Mouse (Mus musculus) bone marrow macrophage, adult 2 months (primary cell): ENCODE data around the gene Lcmt1. TPM values are rescaled to one million over a fixed set of nuclear protein-coding genes. Genes with fewer than 3 reads are reported as not detected.
A peak's percentile ranks its signal among the peaks of the same experiment; 100 is the strongest.

Experiments used
- H3K27ac ChIP-seq: 2 replicates; pipeline ENCODE4 v1.5.1; 2012; ENCODE audit warnings: low read depth, low read length; ENCODE audit not compliant: insufficient read depth
- H3K4me1 ChIP-seq: 2 replicates; pipeline ENCODE4 v1.6.1; 2012; ENCODE audit warnings: low read length; ENCODE audit not compliant: control insufficient read depth, insufficient read depth
- H3K4me3 ChIP-seq: 2 replicates; pipeline ENCODE4 v1.5.1; 2012; ENCODE audit warnings: mild to moderate bottlenecking, low read length, moderate library complexity; ENCODE audit not compliant: insufficient read depth
- CTCF ChIP-seq: IDR thresholded peaks from 2 replicates; pipeline ENCODE4 v1.5.1; 2012; ENCODE audit warnings: low read depth, mild to moderate bottlenecking, low read length, moderate library complexity
- POLR2A ChIP-seq: IDR thresholded peaks from 2 replicates; pipeline ENCODE4 v1.6.1; 2012; ENCODE audit warnings: mild to moderate bottlenecking, low read depth, low read length, borderline replicate concordance
- polyA plus RNA-seq: library from polyadenylated mRNA; stranded (reverse); fragments of >200 nt; gene quantifications from 2 replicates; pipeline ENCODE4 v1.2.4, GENCODE M21; 2012; ENCODE audit not compliant: missing spikeins, insufficient read depth, insufficient read length

Lcmt1 gene
- polyA plus RNA-seq, 1 experiment = 26.1 TPM

- no peak overlapping the region for H3K4me3 ChIP-seq
- no peak for TF ChIP-seq POLR2A
- H3K27ac ChIP-seq = no peak overlapping the region
- peaks cover 10% of the 10 kb centered on the region for H3K4me1 ChIP-seq
Measured at GRCm38 (mm10) chr7:123450515-123450914, 80.9 kb downstream of the Lcmt1 start.

DNA sequence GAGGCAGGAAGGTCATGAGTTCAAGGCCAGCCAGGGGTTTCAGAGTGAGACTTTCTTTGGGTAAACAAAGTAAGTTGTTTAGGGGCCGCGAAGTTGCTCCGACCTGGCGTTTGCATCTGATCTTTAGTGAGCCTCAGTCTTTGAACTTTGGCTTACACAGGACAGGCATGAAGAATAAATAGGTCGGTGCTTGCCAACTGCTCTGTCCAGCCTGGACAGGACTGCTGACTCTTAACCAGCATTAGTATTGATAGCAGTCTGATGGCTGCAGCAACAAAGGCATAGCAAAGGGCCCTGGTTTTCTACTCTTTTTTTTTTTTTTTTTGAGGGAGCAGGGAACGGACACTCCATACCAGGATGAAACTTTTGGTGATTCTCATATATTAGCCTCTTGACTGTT lies 83.0 kb downstream of the Lcmt1 start:
- Histone ChIP-seq H3K4me3 (no peak overlapping the region), H3K4me1 (peaks cover 10% of the 10 kb centered on the region), H3K27ac (no peak overlapping the region)
- TF ChIP-seq POLR2A (no peak), CTCF (no peak)

- peaks cover 10% of the 10 kb centered on the region for H3K4me1 ChIP-seq
- TF ChIP-seq POLR2A = no peak
- TF ChIP-seq CTCF = no peak
- H3K27ac ChIP-seq = no peak overlapping the region
- H3K4me3 ChIP-seq = no peak overlapping the region
Measured at GRCm38 (mm10) chr7:123453066-123453465, 83.5 kb downstream of the Lcmt1 start.

GRCm38 (mm10) chr7:123455088-123455487 lies 85.5 kb downstream of the Lcmt1 start:
- TF ChIP-seq CTCF (no peak), POLR2A (no peak)
- H3K4me3 ChIP-seq = no peak overlapping the region
- no peak overlapping the region for H3K27ac ChIP-seq
- peaks cover 13% of the 10 kb centered on the region for H3K4me1 ChIP-seq

GRCm38 (mm10) chr7:123458309-123458708 lies 88.7 kb downstream of the Lcmt1 start:
- Histone ChIP-seq H3K27ac (no peak overlapping the region), H3K4me3 (no peak overlapping the region), H3K4me1 (peaks cover 24% of the 10 kb centered on the region)
- no peak for TF ChIP-seq CTCF
- no peak for TF ChIP-seq POLR2A

- TF ChIP-seq POLR2A (no peak), CTCF (no peak)
- Histone ChIP-seq H3K27ac (no peak overlapping the region), H3K4me1 (peaks cover 24% of the 10 kb centered on the region), H3K4me3 (no peak overlapping the region)
Measured at GRCm38 (mm10) chr7:123459247-123459646, 89.7 kb downstream of the Lcmt1 start.

DNA sequence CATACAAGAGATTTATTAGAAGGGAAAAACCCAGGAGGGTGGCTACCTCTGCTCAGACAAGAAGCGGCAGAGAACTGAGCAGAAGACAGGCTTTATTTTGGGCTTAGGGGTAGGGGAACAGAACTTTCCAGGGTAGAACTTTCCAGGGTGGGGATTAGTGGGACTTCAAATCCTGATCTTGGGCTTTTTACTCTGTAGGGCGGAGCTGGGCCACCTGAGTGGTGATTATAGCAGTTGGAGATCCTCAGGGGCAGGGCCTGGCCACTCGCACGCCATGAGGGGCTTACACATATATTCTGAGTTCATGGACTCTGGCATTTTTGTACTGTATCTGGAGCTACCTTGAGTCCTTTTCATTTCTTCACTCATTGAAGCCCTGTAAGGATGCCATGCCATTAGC lies 91.7 kb downstream of the Lcmt1 start:
- Histone ChIP-seq H3K4me1 (peaks cover 15% of the 10 kb centered on the region), H3K27ac (no peak overlapping the region), H3K4me3 (no peak overlapping the region)
- TF ChIP-seq CTCF (no peak), POLR2A (no peak)

GRCm38 (mm10) chr7:123462070-123462501 lies 92.5 kb downstream of the Lcmt1 start, which contains the start of gene Aqp8:
Aqp8 (plus strand) TSS chr7:123462291.
- Histone ChIP-seq H3K4me1 (peaks cover 15% of the 10 kb centered on the region), H3K4me3 (no peak within 1 kb of the TSS), H3K27ac (no peak within 1 kb of the TSS)
- TF ChIP-seq CTCF (no peak), POLR2A (no peak)

DNA sequence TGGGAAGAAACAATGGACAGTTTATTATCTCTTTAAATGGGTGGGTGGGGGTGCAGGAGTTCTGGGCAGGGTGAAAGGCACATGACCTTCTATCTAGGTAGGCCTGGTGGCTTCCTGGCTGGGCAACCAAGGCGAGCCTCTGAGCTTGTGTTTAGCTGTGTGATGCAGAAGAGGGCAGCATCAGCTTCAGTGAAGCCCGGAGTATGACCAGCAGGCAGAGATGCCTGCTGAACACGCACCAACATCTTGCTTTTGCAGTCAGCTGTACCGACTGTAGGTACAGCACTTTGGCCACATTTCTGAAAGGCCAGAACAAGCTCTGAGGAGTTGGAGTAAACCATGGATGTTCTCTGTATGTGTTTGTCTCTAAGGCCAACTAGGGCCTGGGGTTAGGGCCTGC lies 94.0 kb downstream of the Lcmt1 start:
- H3K27ac ChIP-seq = no peak overlapping the region
- peaks cover 15% of the 10 kb centered on the region for H3K4me1 ChIP-seq
- TF ChIP-seq POLR2A (no peak), CTCF (no peak)
- no peak overlapping the region for H3K4me3 ChIP-seq

DNA sequence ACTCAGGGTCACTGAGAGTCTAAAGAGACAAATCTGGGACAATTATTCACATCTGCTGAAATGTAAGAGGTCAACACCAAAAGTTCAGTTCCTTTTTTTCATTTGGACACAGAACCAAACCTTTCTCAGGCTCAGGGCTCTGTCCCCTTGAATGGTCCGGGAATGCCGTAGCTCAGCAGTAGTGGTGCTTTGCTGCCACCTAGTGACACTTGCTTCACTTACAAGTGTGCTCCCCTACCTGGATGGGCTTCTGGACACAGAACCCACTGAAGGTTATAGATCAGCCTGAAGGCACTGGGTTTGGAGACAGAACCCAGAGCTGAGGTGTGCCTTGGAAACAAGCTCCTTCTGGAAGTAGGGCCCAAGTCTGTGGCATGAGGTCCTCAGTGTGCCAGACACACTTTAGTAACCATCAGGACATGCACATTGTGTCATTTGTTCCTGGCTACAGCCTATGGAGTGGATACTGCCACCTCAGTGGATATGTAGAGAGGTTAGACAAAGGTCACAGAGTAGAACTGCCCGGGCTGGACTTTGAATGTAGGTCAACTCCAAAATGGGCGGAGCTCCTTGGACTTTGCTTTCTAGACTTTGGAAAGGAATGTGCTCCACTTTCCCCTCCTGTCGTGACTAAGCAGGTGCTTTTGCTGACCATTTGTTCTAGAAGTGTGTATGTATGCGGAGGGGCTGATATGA lies 96.3 kb downstream of the Lcmt1 start:
- H3K4me3 ChIP-seq = no peak overlapping the region
- H3K27ac ChIP-seq = no peak overlapping the region
- peaks cover 12% of the 10 kb centered on the region for H3K4me1 ChIP-seq
- TF ChIP-seq CTCF (peak; percentile 94), POLR2A (no peak)

GRCm38 (mm10) chr7:123467961-123468360 lies 98.4 kb downstream of the Lcmt1 start:
- no peak for TF ChIP-seq POLR2A
- TF ChIP-seq CTCF = no peak
- no peak overlapping the region for H3K4me3 ChIP-seq
- no peak overlapping the region for H3K27ac ChIP-seq
- H3K4me1 ChIP-seq = no peaks in the 10 kb centered on the region

Other genes starting within 250 kb of the Lcmt1 start
- gene Tnrc6a, start 245.9 kb upstream of the Lcmt1 start, polyA plus RNA-seq = 69.1 and 76.8 TPM in 2 replicates
- not detected in 2 replicates for gene Slc5a11, start 155.0 kb upstream of the Lcmt1 start, polyA plus RNA-seq
- gene Arhgap17, start 131 bp downstream of the Lcmt1 start, polyA plus RNA-seq = 160 and 171 TPM in 2 replicates
- not detected in 2 replicates for gene Aqp8, start 92.5 kb downstream of the Lcmt1 start, polyA plus RNA-seq
- gene Zkscan2, start 130.7 kb downstream of the Lcmt1 start, polyA plus RNA-seq = 0.07 TPM in 1 of 2 replicates, not detected in the other